Mouse (Mus musculus): ENCODE data around the gene Adcy5.
A peak's percentile ranks its signal among the peaks of the same experiment; 100 is the strongest.

DNA sequence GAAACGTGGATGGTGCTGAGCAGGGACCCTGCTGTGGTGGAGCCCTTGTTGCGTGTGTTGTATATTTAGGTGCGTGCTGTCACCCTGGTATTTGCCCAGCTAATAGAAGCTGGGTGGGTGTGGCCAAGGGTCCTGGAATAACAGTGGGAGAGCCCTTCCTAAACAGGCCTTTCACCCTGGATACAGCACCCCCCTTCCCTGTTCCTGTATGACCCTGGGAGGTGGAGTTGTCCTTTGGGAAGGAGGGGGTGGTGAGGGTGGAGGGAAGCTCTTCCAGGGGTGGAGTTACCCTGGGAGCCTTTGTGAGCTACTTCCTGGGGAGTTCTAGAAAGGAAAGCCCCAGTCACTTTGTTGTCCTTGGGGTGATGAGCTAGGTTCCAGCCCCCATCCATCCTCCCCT is 38.7 kb downstream of the Adcy5 start:
- TF ChIP-seq CTCF (IDR thresholded peaks at IDR 0.05) (no peak), EP300 (IDR thresholded peaks at IDR 0.05; ENCODE audit: insufficient read depth, low read depth, low read length) (no peak), POLR2A (IDR thresholded peaks at IDR 0.05; ENCODE audit: insufficient read depth, low read depth, low read length) (0 out of 2 replicates have a peak, but pooled peaks have one; percentile 20)
